Mouse (Mus musculus): ENCODE results near the gene B020004J07Rik.
"Not testable (repeated sequence)": the region's sequence is repeated elsewhere in the genome, so short reads cannot be mapped to it uniquely, and the experiment has no call there.

Gene B020004J07Rik

GRCm38 (mm10) chr4:101843923-101844322 is at the start of gene B020004J07Rik:
TSS of gene B020004J07Rik (minus strand) at chr4:101844023.
- DNase-seq, result not testable (repeated sequence)

- no peak for DNase-seq
These were observed 45.6 kb upstream of the B020004J07Rik start for GRCm38 (mm10) chr4:101889377-101889776.

GRCm38 (mm10) chr4:101883641-101884040 is 39.8 kb upstream of the B020004J07Rik start:
- no peak for DNase-seq

- not testable (repeated sequence) for DNase-seq
These were observed 31.9 kb upstream of the B020004J07Rik start for GRCm38 (mm10) chr4:101875687-101876086.

GRCm38 (mm10) chr4:101872031-101872430 is 28.2 kb upstream of the B020004J07Rik start:
- not testable (repeated sequence) for DNase-seq

GRCm38 (mm10) chr4:101862289-101862688 is 18.5 kb upstream of the B020004J07Rik start:
- no peak for DNase-seq

GRCm38 (mm10) chr4:101860873-101861272 is 17.1 kb upstream of the B020004J07Rik start:
- DNase-seq, result peak in 1 of 2 experiments; percentile 2

- no peak for DNase-seq
These were observed 7.1 kb upstream of the B020004J07Rik start for GRCm38 (mm10) chr4:101850908-101851307.
